Mouse (Mus musculus) MEL (cell line): ENCODE data around the gene Nlk.
A peak's percentile ranks its signal among the peaks of the same experiment; 100 is the strongest.

Experiments used
- CHD2 ChIP-seq: IDR thresholded peaks from 2 replicates; pipeline ENCODE4 v1.6.1; 2011; ENCODE audit warnings: low read length, improper control_type of control experiment
- CTCF ChIP-seq, 3 experiments: IDR thresholded peaks in 2 of 3; conservative IDR thresholded peaks in 1 of 3; 2 replicates each; pipeline ENCODE4 v1.5.1; 2011 to 2012; ENCODE audit warnings: low read length in 3 of 3, low read depth in 2 of 3, mild to moderate bottlenecking in 2 of 3, improper control_type of control experiment in 1 of 3, inconsistent platforms in 1 of 3, mixed read lengths in 1 of 3, moderate library complexity in 1 of 3; ENCODE audit not compliant: control insufficient read depth in 1 of 3, insufficient read depth in 1 of 3, poor library complexity in 1 of 3, severe bottlenecking in 1 of 3
- EP300 ChIP-seq, 2 experiments: IDR thresholded peaks; 2 replicates each; pipeline ENCODE4 v1.6.1; 2011; ENCODE audit warnings: improper control_type of control experiment in 2 of 2, low read length in 2 of 2, low read depth in 1 of 2, mild to moderate bottlenecking in 1 of 2
- HCFC1 ChIP-seq: IDR thresholded peaks from 2 replicates; pipeline ENCODE4 v1.6.1; 2012; ENCODE audit warnings: low read depth, mild to moderate bottlenecking, inconsistent platforms, low read length, improper control_type of control experiment, moderate library complexity
- NRF1 ChIP-seq: IDR thresholded peaks from 2 replicates; pipeline ENCODE4 v1.6.1; 2014; ENCODE audit warnings: low read depth, mild to moderate bottlenecking, inconsistent platforms, low read length, improper control_type of control experiment, moderate library complexity; ENCODE audit not compliant: poor library complexity, insufficient read depth, severe bottlenecking
- POLR2A ChIP-seq, 2 experiments: IDR thresholded peaks; 2 replicates each; pipeline ENCODE4 v1.6.1; 2011 to 2012; ENCODE audit warnings: low read length in 2 of 2, mild to moderate bottlenecking in 2 of 2, control low read depth in 1 of 2, improper control_type of control experiment in 1 of 2, low read depth in 1 of 2, moderate library complexity in 1 of 2; ENCODE audit not compliant: control insufficient read depth in 1 of 2, insufficient read depth in 1 of 2, poor library complexity in 1 of 2
- ZKSCAN1 ChIP-seq: IDR thresholded peaks from 2 replicates; pipeline ENCODE4 v1.6.1; 2012; ENCODE audit warnings: low read depth, mild to moderate bottlenecking, inconsistent platforms, low read length, improper control_type of control experiment, moderate library complexity

DNA sequence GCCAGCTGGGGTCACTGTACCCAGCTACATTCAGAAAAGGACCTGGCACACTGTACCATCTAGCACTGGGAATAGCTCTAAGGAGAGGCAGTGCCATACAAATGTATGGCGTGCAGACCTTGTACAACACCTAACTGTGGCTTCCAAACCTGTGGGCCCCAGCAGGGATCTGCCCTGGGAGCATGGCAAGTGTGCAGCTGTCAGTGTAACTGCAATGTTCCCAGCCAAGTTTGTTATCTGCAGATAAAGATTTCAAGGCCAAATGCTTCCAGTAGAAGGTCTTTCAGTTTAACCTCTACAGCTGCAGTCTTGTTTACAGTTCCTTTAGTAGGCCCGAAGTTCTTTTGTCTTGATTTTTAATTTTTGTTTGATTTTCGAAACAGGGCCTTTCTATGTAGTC is 141.6 kb downstream of the Nlk start:
- no peak for TF ChIP-seq CTCF (IDR thresholded peaks at IDR 0.05 in 2 of 3, conservative IDR thresholded peaks at IDR 0.05 in 1 of 3; ENCODE audit: control insufficient read depth in 1 of 3, insufficient read depth in 1 of 3, low read depth in 2 of 3, low read length in 3 of 3, poor library complexity in 1 of 3, severe bottlenecking in 1 of 3)
- peak; percentile 15; the same call in 1 of the 2 replicates for TF ChIP-seq HCFC1
- TF ChIP-seq POLR2A (IDR thresholded peaks at IDR 0.05; ENCODE audit: control insufficient read depth in 1 of 2, insufficient read depth in 1 of 2, low read depth in 1 of 2, low read length in 2 of 2, poor library complexity in 1 of 2): no peak
- TF ChIP-seq NRF1: no peak
- peak; percentile 49 to 70; a peak in 3 of 4 replicates for TF ChIP-seq EP300 (IDR thresholded peaks at IDR 0.05; ENCODE audit: low read depth in 1 of 2, low read length in 2 of 2)
- no peak for TF ChIP-seq ZKSCAN1
- no peak for TF ChIP-seq CHD2
